Mouse (Mus musculus) neural tube, embryonic 14.5 days (tissue): ENCODE measurements at regions not wholly inside any gene's neighbourhood (a gene's known extent, or its start where the extent isn't known, plus 50 kb on each side); places are given as distances from the start of the nearest gene placed in this dataset.

ENCODE experiments used
- ATAC-seq: fragments of 200-750 bp; cut with Nextera tagmentation; 2 replicates; pipeline ENCODE4 v1.8.0; 2017; ENCODE audit warnings: low read depth, mild to moderate bottlenecking, moderate TSS enrichment, moderate library complexity
- H3K27ac ChIP-seq: fragments of 300-500 bp; sonication (generic); 2 replicates; pipeline ENCODE4 v1.5.1; 2014; ENCODE audit warnings: low read depth, mild to moderate bottlenecking, control low read depth, low read length, moderate library complexity, mixed read lengths
- H3K27me3 ChIP-seq: fragments of 300-500 bp; sonication (generic); 2 replicates; pipeline ENCODE4 v1.6.1; 2014; ENCODE audit warnings: low read length; ENCODE audit not compliant: control insufficient read depth, insufficient read depth
- H3K36me3 ChIP-seq: fragments of 300-500 bp; sonication (generic); 2 replicates; pipeline ENCODE4 v1.6.1; 2014; ENCODE audit warnings: low read length, mixed read lengths; ENCODE audit not compliant: control insufficient read depth, insufficient read depth
- H3K4me1 ChIP-seq: fragments of 300-500 bp; sonication (generic); 2 replicates; pipeline ENCODE4 v1.6.1; 2014; ENCODE audit warnings: low read length; ENCODE audit not compliant: control insufficient read depth, insufficient read depth
- H3K4me2 ChIP-seq: fragments of 300-500 bp; sonication (generic); 2 replicates; pipeline ENCODE4 v1.6.1; 2014; ENCODE audit warnings: mild to moderate bottlenecking, low read depth, low read length, control low read depth
- H3K4me3 ChIP-seq: fragments of 300-500 bp; sonication (generic); 2 replicates; pipeline ENCODE4 v1.5.1; 2014; ENCODE audit warnings: low read depth, low read length, control low read depth, mixed read lengths
- H3K9ac ChIP-seq: fragments of 300-500 bp; sonication (generic); replicated peaks from 2 replicates; pipeline ENCODE4 v1.6.1; 2014; ENCODE audit warnings: low read depth, mild to moderate bottlenecking, control low read depth, low read length, mixed read lengths
- H3K9me3 ChIP-seq: fragments of 300-500 bp; sonication (generic); 2 replicates; pipeline ENCODE4 v1.6.1; 2016; ENCODE audit warnings: low read length; ENCODE audit not compliant: control insufficient read depth
- WGBS: fragments of 180-500 bp; shearing (Covaris S2); extraction: QIAGEN DNeasy Blood & Tissue Kit; methylation state at CpG from one replicate; pipeline ENCODE4 v1.1.7; 2014; 5-methylcytosine and 5-hydroxymethylcytosine counted together

DNA sequence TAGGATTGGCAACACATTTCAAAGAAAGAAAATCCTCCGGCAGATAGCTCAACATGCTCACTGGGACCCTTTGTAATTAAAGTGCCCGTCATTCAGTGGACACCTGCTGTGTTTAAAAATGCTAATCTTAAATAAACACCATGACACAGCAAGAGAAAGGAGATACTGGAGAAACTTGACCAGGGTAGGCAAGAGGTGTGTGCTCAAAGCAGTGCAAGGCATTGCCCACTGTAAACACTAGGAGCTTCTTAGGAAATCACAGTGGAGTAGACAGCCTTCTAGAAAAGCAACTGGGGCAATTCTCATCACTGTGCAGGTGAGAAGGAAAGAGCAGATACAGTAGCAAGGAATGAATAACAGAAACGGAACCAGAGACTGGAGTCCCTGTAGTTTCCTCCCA, 369.2 kb downstream of the Atp23 start:
- WGBS: 48% methylated on average over 3 of the region's 3 CpGs
- no peak overlapping the region for H3K9ac ChIP-seq
- no peak overlapping the region for H3K4me3 ChIP-seq
- H3K27me3 ChIP-seq: no peaks in the 10 kb centered on the region
- no peaks in the 10 kb centered on the region for H3K4me1 ChIP-seq
- H3K27ac ChIP-seq: no peak overlapping the region
- no peaks in the 10 kb centered on the region for H3K36me3 ChIP-seq
- no peak for ATAC-seq
- H3K9me3 ChIP-seq: no peaks in the 10 kb centered on the region
- H3K4me2 ChIP-seq: no peak overlapping the region

DNA sequence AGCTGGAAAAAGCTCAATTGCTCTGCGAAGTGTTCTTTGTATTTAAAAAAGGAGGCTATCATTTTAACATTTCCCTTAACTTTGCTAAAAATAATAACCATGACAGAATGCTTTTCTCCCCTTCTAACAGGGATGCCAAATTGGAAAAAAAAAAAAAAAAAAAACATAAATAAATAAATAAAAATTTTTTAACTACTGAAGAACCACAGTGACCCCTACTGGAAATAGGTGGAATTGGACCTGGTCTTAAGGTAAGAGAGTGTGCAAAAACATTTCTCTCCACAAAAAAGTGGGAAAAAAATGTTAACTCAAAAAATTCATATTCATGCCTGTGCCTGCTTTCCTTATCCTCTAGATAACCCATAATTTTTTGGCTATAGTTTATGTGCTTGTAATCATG, 369.8 kb downstream of the Atp23 start:
- H3K4me1 ChIP-seq: no peaks in the 10 kb centered on the region
- H3K4me2 ChIP-seq: no peak overlapping the region
- no peak overlapping the region for H3K9ac ChIP-seq
- no peak for ATAC-seq
- H3K4me3 ChIP-seq: no peak overlapping the region
- no peaks in the 10 kb centered on the region for H3K27me3 ChIP-seq
- H3K36me3 ChIP-seq: no peaks in the 10 kb centered on the region
- 65% methylated on average over 1 of the region's 1 CpGs for WGBS
- no peaks in the 10 kb centered on the region for H3K9me3 ChIP-seq
- no peak overlapping the region for H3K27ac ChIP-seq

DNA sequence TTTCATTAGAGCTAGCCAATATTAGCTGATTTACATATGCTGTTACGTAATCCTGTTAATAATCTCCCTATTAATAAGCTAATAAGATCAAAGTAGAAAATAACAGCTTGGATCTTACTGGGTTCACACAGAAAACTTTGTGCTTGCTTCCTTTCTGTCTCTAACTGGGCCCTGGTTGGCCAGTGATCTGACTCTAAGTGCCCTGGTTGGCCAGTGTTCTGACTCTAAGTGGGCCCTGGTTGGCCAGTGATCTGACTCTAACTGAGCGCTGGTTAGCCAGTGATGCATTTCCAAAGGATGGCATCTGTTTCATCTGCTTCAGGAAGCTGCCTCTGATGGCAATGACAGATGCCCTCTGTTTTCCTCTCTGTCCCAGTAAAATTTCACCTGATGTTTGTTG, 372.4 kb downstream of the Atp23 start:
- no peaks in the 10 kb centered on the region for H3K9me3 ChIP-seq
- H3K4me3 ChIP-seq: no peak overlapping the region
- H3K36me3 ChIP-seq: no peaks in the 10 kb centered on the region
- no peak overlapping the region for H3K27ac ChIP-seq
- no peaks in the 10 kb centered on the region for H3K4me1 ChIP-seq
- H3K27me3 ChIP-seq: no peaks in the 10 kb centered on the region
- H3K9ac ChIP-seq: no peak overlapping the region
- ATAC-seq: no peak
- no peak overlapping the region for H3K4me2 ChIP-seq
- 87% methylated on average over 2 of the region's 2 CpGs for WGBS

DNA sequence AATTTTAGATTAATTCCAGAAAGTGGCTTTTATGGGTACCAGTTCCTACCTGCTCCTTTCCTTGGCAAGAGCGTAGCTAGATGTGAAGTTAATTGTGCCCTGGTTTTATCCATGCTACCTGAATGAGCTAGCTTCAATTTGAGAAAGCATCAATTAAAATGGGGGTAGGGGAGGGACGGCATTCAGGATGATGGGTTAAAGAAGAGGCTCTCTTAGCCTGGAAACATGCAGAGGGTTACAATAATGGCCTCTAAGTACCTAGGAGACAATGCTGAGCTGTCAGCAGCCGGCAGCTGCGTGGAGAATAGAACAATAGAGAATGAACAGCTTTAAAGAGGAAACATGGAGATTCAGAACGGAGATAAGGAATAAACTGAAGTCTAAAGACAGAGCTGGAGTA, 375.0 kb downstream of the Atp23 start:
- no peaks in the 10 kb centered on the region for H3K9me3 ChIP-seq
- H3K4me2 ChIP-seq: no peak overlapping the region
- H3K4me3 ChIP-seq: no peak overlapping the region
- no peak for ATAC-seq
- no peaks in the 10 kb centered on the region for H3K36me3 ChIP-seq
- H3K27me3 ChIP-seq: no peaks in the 10 kb centered on the region
- H3K4me1 ChIP-seq: no peaks in the 10 kb centered on the region
- no peak overlapping the region for H3K9ac ChIP-seq
- H3K27ac ChIP-seq: no peak overlapping the region
- 17% methylated on average over 5 of the region's 5 CpGs for WGBS

DNA sequence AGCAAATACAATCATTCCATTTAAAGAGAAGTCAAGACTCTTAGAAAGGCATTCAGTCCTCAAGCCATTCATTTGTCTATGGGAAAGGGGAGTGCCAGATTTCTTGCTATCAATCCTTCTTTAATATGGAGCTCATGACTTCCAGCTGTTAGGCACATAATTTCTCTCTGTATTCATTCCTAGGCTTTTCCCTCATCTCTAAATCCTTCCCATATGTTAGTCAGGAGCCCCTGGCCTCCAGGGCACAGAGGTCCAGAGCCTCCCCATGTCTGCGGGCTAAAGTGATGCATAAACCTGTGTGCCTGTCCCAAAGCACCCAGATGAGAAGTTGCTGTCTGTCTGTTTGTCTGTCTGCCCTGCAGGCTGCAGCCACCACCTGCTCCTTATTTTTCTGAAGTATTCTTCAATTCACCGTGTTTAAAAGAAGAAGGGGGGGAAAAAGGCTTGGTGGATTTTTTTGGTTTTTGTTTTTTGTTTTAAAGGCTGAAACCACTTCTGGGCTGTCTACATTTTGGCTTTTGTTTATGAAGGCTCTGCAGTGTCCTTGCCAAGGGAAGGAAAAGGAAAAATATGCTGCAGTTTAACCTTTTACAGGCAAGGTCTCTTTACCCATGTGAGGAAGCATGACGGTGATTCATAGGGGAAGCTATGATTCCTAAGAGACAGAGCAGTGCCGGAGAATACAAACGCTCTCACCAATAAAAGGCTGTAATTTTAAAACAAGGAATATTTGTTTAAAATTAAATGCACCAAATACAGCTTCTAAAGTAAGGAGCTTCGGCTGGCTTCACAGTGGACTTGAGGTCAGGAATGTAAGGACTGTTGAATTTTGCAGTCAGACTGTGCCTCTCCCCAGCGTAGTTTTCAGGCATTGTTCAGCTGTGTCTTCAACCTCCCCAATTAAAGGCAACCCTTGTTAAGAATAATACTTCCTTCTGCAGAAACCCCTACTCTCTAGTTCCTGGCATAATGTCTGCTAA, 379.0 kb downstream of the Atp23 start:
- no peaks in the 10 kb centered on the region for H3K4me1 ChIP-seq
- H3K9me3 ChIP-seq: no peaks in the 10 kb centered on the region
- 42% methylated on average over 7 of the region's 7 CpGs for WGBS
- no peak overlapping the region for H3K4me3 ChIP-seq
- H3K27me3 ChIP-seq: no peaks in the 10 kb centered on the region
- no peak overlapping the region for H3K27ac ChIP-seq
- no peaks in the 10 kb centered on the region for H3K36me3 ChIP-seq
- H3K4me2 ChIP-seq: no peak overlapping the region
- ATAC-seq: no peak
- H3K9ac ChIP-seq: no peak overlapping the region

DNA sequence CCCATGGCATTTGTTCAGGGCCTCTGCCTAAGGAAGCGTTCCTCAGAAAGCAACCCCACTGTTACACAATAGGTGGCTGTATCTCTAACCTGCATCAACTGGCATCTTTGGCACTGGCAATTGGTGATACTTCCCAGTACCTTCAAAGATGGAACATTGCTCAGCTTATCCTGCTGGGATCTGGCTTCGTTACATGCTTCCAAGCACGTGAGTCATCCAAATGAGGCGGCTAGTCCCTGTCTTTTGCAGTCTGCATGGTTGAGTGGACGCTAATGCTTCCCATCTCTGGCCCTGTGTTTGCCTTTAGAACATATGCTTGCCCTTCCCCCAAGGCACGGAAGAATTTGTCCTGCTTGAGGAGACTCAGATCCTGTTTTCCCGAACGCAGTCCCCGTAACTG, 380.2 kb downstream of the Atp23 start:
- Histone ChIP-seq H3K27ac (no peak overlapping the region), H3K4me3 (no peak overlapping the region), H3K27me3 (no peaks in the 10 kb centered on the region), H3K36me3 (no peaks in the 10 kb centered on the region), H3K9ac (no peak overlapping the region), H3K9me3 (no peaks in the 10 kb centered on the region), H3K4me1 (no peaks in the 10 kb centered on the region), H3K4me2 (no peak overlapping the region)
- WGBS: 40% methylated on average over 9 of the region's 9 CpGs
- no peak for ATAC-seq

DNA sequence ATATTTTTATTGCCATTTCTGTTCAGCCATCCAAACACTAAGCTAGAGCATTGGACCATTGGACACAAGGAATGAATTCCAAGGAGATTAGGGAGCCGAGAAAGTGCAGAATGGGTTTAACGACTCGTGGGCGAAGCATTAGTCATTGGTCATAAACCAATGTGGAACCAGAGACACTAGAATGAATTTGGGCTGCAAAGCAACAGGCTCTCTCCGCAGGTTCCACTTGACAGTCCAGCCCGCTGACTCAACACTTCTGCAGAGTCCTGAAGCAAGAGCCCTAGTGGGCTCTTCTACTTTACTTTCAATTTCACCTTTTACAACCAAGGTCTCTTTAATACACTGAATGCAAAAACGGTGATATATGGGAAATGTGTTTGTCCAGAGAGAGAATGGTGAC, 388.0 kb downstream of the Atp23 start:
- Histone ChIP-seq H3K4me3 (no peak overlapping the region), H3K27ac (no peak overlapping the region), H3K9ac (no peak overlapping the region), H3K4me1 (no peaks in the 10 kb centered on the region), H3K9me3 (no peaks in the 10 kb centered on the region), H3K4me2 (no peak overlapping the region), H3K27me3 (no peaks in the 10 kb centered on the region), H3K36me3 (no peaks in the 10 kb centered on the region)
- WGBS: 49% methylated on average over 7 of the region's 7 CpGs
- ATAC-seq: no peak

DNA sequence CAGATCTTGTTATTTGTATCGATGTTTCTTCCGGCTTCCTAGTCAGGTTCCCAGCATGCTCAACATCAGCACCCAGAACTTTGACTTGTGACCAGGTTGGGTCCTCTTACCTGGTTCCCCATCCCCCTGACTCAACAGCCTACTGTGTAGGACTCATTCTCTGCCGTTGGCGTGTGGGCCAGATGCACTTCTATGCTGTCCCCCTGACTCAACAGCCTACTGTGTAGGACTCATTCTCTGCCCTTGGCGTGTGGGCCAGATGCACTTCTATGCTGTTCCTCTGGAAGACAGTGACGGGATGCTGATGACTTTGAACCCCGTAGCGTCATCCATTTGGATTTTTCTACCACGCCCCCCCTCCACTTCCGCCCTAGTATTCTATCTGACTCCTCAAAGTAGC, 389.6 kb downstream of the Atp23 start:
- H3K36me3 ChIP-seq: no peaks in the 10 kb centered on the region
- H3K9me3 ChIP-seq: no peaks in the 10 kb centered on the region
- no peak overlapping the region for H3K4me3 ChIP-seq
- H3K4me1 ChIP-seq: no peaks in the 10 kb centered on the region
- no peak overlapping the region for H3K27ac ChIP-seq
- no peaks in the 10 kb centered on the region for H3K27me3 ChIP-seq
- H3K4me2 ChIP-seq: no peak overlapping the region
- ATAC-seq: no peak
- no peak overlapping the region for H3K9ac ChIP-seq
- WGBS: 95% methylated on average over 10 of the region's 10 CpGs

DNA sequence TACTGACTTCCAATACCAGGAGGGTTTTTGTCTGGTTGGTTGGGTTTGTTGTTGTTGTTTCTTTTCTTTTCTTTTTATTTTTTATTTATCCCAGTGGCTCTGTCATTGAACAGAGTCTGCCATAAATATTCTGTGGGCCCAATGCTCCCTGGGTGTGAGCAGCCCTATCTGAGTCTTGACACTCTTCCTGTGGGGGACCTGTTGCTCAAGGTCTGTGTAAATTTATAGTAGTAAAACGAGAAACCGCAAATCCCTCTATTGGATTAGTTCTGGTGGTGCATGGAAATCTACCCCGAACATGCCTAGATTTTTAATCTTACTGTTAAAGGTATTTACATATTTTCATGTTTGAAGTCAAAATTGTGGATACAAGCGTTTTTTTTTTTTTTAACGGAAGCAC, 395.2 kb downstream of the Atp23 start:
- H3K4me2 ChIP-seq: no peak overlapping the region
- no peaks in the 10 kb centered on the region for H3K9me3 ChIP-seq
- H3K36me3 ChIP-seq: no peaks in the 10 kb centered on the region
- H3K4me3 ChIP-seq: no peak overlapping the region
- no peak overlapping the region for H3K27ac ChIP-seq
- no peak for ATAC-seq
- no peaks in the 10 kb centered on the region for H3K27me3 ChIP-seq
- H3K9ac ChIP-seq: no peak overlapping the region
- H3K4me1 ChIP-seq: no peaks in the 10 kb centered on the region
- 90% methylated on average over 5 of the region's 5 CpGs for WGBS
